In the genomic region with DNA sequence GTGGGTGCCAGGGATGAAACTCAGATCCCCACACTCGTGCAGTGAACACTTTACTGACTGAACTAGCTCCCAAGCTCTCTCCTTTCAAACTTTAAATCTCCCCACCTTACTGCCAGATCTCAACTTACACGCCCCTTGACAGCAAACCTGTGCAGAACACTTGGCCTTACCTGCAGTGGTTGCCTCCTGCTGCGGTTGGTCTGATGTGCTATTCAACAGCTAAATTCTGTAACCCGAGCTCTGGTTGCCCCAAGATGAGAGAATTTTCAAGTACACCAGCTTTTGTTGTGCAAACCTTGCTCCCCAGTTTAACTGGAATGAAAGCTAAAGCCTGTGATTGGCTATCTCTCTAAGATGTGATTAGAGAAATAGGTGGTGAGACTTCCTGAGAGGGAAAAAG, we compare ENCODE assay signal across 29 mouse cellular contexts. TPM values are rescaled to one million over a fixed set of nuclear protein-coding genes. Genes with fewer than 3 reads are reported as not detected.
"Had no signal": no experiment of that assay in that cellular context is flagged by ENCODE, and none has a peak within 500 bp of the region (broad histone marks: within the 10 kb centered on the region; RNA-seq: fewer than 3 reads in every experiment).

No protein-coding gene starts in this region.

- H3K36me3 ChIP-seq: limb, embryonic 12.5 days; limb, embryonic 15.5 days; midbrain, embryonic 13.5 days; neural tube, embryonic 12.5 days had no signal

- H3K4me3 ChIP-seq: limb, embryonic 12.5 days; limb, embryonic 15.5 days; midbrain, embryonic 13.5 days; neural tube, embryonic 12.5 days had no signal

- H3K9ac ChIP-seq: limb, embryonic 12.5 days; limb, embryonic 15.5 days; liver, embryonic 14.5 days; liver, postnatal 0 days; lung, embryonic 14.5 days; midbrain, embryonic 13.5 days; neural tube, embryonic 12.5 days had no signal

- H3K9me3 ChIP-seq: limb, embryonic 12.5 days; limb, embryonic 15.5 days; midbrain, embryonic 13.5 days; neural tube, embryonic 12.5 days had no signal

- H3K4me1 ChIP-seq: limb, embryonic 12.5 days; limb, embryonic 15.5 days; midbrain, embryonic 13.5 days; neural tube, embryonic 12.5 days had no signal

- DNase-seq: kidney, adult 18-20 months; kidney, adult 9 months; kidney, postnatal 14 days; kidney, postnatal 4 days; left cerebral cortex, postnatal 4 days; liver, postnatal 0 days; lung, embryonic 14.5 days; right cerebral cortex, postnatal 4 days; thymus, adult 2 months; thymus, postnatal 14 days; thymus, postnatal 4 days had no signal

- ATAC-seq: liver, postnatal 0 days; lung, postnatal 0 days; midbrain, embryonic 13.5 days; midbrain, embryonic 16.5 days had no signal

- H3K27ac ChIP-seq: limb, embryonic 12.5 days; limb, embryonic 15.5 days; liver, embryonic 14.5 days; macrophage; midbrain, embryonic 13.5 days; neural tube, embryonic 12.5 days; stomach, postnatal 0 days had no signal

- H3K27me3 ChIP-seq: limb, embryonic 12.5 days; limb, embryonic 15.5 days; midbrain, embryonic 13.5 days; neural tube, embryonic 12.5 days had no signal

- H3K4me2 ChIP-seq: limb, embryonic 12.5 days; limb, embryonic 15.5 days; liver, embryonic 11.5 days; lung, embryonic 14.5 days; midbrain, embryonic 13.5 days; neural tube, embryonic 12.5 days had no signal

RNA-seq across cellular contexts. Expression of gene Gm47429, which starts 9.7 kb away (rescaled TPM):
- total RNA-seq: layer of hippocampus, adult 18-20 months; layer of hippocampus, postnatal 14 days; left cerebral cortex, adult 8-10 months; left cerebral cortex, postnatal 14 days; left cerebral cortex, postnatal 4 days; megakaryocyte, adult 5-6 weeks; neutrophil, adult 5-6 weeks had no signal
- polyA plus RNA-seq: kidney, embryonic 16.5 days; limb, embryonic 12.5 days; limb, embryonic 15.5 days; liver, embryonic 11.5 days; liver, embryonic 14.5 days; liver, postnatal 0 days; lung, embryonic 14.5 days; lung, postnatal 0 days; macrophage; midbrain, embryonic 13.5 days; midbrain, embryonic 16.5 days; neural tube, embryonic 12.5 days; stomach, embryonic 14.5 days; stomach, postnatal 0 days; thymus, adult 2 months had no signal

RNA-seq across cellular contexts. Expression of gene Nutm2, which starts 13.7 kb away (rescaled TPM):
- total RNA-seq: layer of hippocampus, adult 18-20 months; layer of hippocampus, postnatal 14 days; left cerebral cortex, adult 8-10 months; left cerebral cortex, postnatal 14 days; left cerebral cortex, postnatal 4 days; megakaryocyte, adult 5-6 weeks; neutrophil, adult 5-6 weeks had no signal
- polyA plus RNA-seq: kidney, embryonic 16.5 days; limb, embryonic 12.5 days; limb, embryonic 15.5 days; liver, embryonic 11.5 days; liver, embryonic 14.5 days; liver, postnatal 0 days; lung, embryonic 14.5 days; lung, postnatal 0 days; macrophage; midbrain, embryonic 13.5 days; midbrain, embryonic 16.5 days; neural tube, embryonic 12.5 days; stomach, embryonic 14.5 days; stomach, postnatal 0 days; thymus, adult 2 months had no signal
